Mouse (Mus musculus): Measurements from ENCODE around the gene Ppp1r37. TPM values are rescaled to one million over a fixed set of nuclear protein-coding genes. Genes with fewer than 3 reads are reported as not detected.

The Ppp1r37 gene
- polyA plus RNA-seq, 1 experiment from 2014 or later: 22.2 TPM

DNA sequence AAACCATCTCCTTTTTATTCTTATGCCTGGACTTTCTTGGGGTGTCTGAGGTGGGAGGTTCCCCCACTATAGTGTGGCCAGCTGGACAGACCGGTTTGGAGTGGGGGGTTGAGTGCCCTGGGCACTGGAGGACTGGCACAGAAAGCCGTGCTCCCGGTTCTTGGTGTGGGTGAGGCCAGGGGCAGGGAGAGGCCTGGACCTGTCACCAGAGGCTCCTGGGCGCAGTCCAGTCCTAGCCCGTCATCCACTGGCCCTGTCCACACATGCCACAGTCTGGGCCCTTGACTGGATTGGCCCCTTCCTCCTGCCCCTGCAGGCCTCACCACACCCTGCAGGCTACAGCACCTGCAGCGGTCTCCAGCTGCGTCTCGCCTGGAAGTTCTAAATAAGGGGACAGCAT lies 17.8 kb upstream of the Ppp1r37 start:
- H3K4me1 ChIP-seq: peaks cover 17% of the 10 kb centered on the region
- no peak for DNase-seq (ENCODE audit: extremely low spot score, low spot score)
- peaks cover 48% of the 10 kb centered on the region for H3K27me3 ChIP-seq (ENCODE audit: poor library complexity, severe bottlenecking)
- H3K27ac ChIP-seq: no peak overlapping the region
- peaks cover 59% of the 10 kb centered on the region for H3K36me3 ChIP-seq (replicated peaks)
- 90% methylated on average over 8 of the region's 8 CpGs for WGBS
- no peaks in the 10 kb centered on the region for H3K9me3 ChIP-seq
- H3K4me3 ChIP-seq: no peak overlapping the region

DNA sequence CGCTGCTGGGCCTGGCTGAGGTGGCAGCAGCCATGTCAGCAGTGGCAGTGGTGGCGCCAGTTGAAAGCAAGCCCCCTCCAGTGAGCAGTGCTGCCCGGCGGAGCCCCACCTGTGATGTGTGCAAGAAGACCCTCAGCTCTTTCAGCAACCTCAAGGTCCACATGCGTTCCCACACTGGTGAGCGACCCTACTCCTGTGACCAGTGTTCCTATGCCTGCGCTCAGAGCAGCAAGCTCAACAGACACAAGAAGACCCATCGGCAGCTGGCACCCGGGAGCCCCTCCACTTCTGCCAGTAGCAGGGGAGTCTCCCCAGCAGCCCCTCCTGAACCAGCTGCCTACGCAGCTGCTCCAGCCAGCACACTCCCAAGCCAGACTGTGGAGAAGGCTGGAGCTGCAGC lies 16.9 kb upstream of the Ppp1r37 start:
- no peak for DNase-seq (ENCODE audit: extremely low spot score, low spot score)
- Histone ChIP-seq H3K27me3 (ENCODE audit: poor library complexity, severe bottlenecking) (peaks cover 57% of the 10 kb centered on the region), H3K4me1 (peaks cover 17% of the 10 kb centered on the region), H3K4me3 (no peak overlapping the region), H3K36me3 (replicated peaks) (peaks cover 50% of the 10 kb centered on the region), H3K9me3 (no peaks in the 10 kb centered on the region), H3K27ac (no peak overlapping the region)
- WGBS: 86% methylated on average over 10 of the region's 10 CpGs

DNA sequence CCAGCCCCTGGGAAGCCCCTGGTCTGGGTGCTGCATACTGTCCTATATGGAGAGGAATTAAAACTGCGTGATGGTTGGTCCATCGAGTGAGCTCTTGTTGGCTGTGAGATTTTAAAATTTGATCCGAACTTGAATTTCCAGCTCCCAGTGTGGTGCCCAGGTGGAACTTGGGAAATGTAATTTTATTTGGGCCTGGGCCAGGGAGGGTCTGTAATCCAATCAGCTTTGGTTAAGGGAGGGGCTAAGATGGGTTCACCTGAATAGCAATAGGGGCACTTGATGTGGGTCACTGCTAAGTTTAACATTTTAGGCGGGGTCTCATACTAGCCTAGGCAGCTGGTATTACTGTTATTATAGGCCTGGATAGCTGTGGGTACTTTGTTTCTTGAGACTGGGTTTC lies 15.6 kb upstream of the Ppp1r37 start:
- Histone ChIP-seq H3K4me1 (peaks cover 22% of the 10 kb centered on the region), H3K27me3 (ENCODE audit: poor library complexity, severe bottlenecking) (peaks cover 64% of the 10 kb centered on the region), H3K9me3 (no peaks in the 10 kb centered on the region), H3K36me3 (replicated peaks) (peaks cover 37% of the 10 kb centered on the region), H3K4me3 (no peak overlapping the region; the same call in 1 of the 2 replicates), H3K27ac (no peak overlapping the region)
- 58% methylated on average over 4 of the region's 4 CpGs for WGBS
- DNase-seq (ENCODE audit: extremely low spot score, low spot score): no peak

DNA sequence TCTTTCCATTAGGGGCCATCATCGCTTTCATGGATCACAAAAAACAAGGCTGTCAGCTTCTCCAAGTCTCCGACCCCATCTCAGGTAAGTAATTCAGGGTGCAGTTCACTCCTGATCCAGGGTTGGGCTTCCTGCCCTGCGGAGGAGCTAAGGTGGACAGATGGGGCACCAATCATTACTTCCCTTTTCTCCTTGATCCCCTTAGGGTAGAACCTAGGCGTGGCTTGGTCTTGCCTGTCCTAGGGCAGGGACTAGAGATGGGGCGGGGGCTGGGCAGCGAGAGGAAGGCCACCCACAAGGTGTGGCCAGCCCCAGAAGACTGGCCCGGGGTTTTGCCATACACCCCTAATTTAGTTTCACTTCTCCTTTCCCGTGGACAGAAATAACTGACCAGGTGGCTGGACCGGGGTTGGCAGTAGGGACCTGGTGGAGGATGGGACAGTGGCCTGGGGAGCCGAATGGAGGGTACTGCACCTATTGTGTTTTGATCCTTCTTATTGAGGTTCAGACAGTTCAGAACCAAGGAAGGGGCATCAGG lies 15.1 kb upstream of the Ppp1r37 start:
- no peak for DNase-seq (ENCODE audit: extremely low spot score, low spot score)
- H3K4me3 ChIP-seq: peak overlapping the region; percentile 50
- 25% methylated on average over 10 of the region's 10 CpGs for WGBS
- H3K27ac ChIP-seq: no peak overlapping the region
- H3K27me3 ChIP-seq (ENCODE audit: poor library complexity, severe bottlenecking): peaks cover 64% of the 10 kb centered on the region
- H3K9me3 ChIP-seq: no peaks in the 10 kb centered on the region
- H3K36me3 ChIP-seq (replicated peaks): peaks cover 32% of the 10 kb centered on the region
- H3K4me1 ChIP-seq: peaks cover 25% of the 10 kb centered on the region

DNA sequence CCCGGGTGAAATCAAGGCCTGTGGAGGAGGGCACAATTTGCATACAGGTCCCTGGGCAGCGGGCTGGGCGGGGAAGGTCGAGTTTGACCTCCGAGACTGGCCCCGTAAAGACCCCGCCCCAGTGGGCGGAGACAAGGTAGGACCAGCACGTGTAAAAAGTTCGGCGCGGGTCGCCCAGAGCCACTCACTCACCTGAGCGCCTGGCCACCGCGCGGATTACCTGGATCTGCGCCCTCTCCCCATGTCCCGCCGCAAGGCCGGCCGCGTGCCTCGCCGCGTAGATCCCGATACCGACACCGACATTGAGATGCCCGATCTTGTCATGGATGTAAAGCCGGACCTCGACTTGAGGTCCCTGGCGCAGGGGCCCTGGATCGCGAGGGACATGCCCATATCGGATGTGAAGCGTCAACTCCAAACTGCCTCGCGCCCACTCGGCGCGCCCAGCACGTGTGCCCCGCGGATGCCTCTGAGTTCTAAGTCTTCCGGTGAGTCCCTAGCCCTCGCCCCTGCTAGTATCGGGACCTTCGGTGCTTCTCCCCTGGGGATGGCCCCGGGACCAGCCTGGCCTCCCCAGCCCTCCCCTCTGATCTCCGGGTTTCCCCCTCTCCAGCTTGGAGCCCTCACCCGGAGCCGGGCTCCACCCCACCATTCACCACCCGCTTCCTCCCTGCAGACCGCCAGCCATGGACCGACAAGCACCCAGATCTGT lies 14.4 kb upstream of the Ppp1r37 start, which contains the start of the genes Zfp296 and Gemin7:
TSS of gene Zfp296 (plus strand) at position 147 of the 712 bp plus-strand sequence.
TSS of gene Gemin7 (minus strand) at position 455 of the 712 bp plus-strand sequence.
- Histone ChIP-seq H3K36me3 (replicated peaks) (peaks cover 26% of the 10 kb centered on the region), H3K27ac (no peak within 1 kb of the TSS), H3K4me1 (peaks cover 30% of the 10 kb centered on the region), H3K27me3 (ENCODE audit: poor library complexity, severe bottlenecking) (peaks cover 64% of the 10 kb centered on the region), H3K9me3 (no peaks in the 10 kb centered on the region), H3K4me3 (peak within 1 kb of the TSS; percentile 50)
- peak; percentile 37 for DNase-seq (ENCODE audit: extremely low spot score, low spot score)
- WGBS: under 1% methylated on average over 55 of the region's 56 CpGs

DNA sequence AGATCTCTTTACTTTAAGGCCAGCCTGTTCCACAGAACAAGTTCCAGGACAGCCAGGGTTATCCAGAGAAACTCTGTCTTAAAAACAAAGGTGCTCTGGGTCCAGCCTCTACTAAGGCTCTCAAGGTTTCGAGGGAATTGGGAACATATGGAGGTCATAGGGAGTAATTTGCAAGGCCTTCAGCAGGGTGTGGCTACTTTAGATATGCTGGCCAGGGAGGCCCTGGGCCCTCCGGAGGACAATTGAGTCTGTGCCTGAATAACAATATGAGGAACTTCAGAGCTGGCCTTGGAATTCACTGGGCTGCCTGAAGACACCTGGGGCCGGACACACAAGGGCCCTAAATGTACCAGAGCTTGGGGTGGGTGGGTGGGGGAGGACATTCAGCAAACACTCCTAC lies 12.7 kb upstream of the Ppp1r37 start:
- DNase-seq (ENCODE audit: extremely low spot score, low spot score): no peak
- H3K36me3 ChIP-seq (replicated peaks): peaks cover 16% of the 10 kb centered on the region
- peaks cover 64% of the 10 kb centered on the region for H3K27me3 ChIP-seq (ENCODE audit: poor library complexity, severe bottlenecking)
- peaks cover 41% of the 10 kb centered on the region for H3K4me1 ChIP-seq
- WGBS: 74% methylated on average over 3 of the region's 3 CpGs
- no peaks in the 10 kb centered on the region for H3K9me3 ChIP-seq
- H3K4me3 ChIP-seq: no peak overlapping the region
- H3K27ac ChIP-seq: no peak overlapping the region

DNA sequence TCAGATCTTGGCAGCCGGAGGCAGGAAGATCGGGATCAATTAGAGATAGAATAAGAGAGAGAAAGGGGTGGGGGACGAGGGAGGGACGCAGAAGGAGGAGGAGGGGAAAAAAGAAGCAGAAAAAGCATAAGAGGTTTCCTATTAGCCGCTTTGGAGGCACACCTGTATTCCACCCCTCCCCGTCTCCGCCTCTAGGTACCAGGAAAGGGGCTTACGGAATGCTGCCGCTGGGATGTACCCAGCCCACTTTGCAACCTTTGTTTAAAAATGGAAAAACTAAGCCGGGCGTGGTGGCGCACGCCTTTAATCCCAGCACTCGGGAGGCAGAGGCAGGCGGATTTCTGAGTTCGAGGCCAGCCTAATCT lies 10.9 kb upstream of the Ppp1r37 start:
- Histone ChIP-seq H3K27me3 (ENCODE audit: poor library complexity, severe bottlenecking) (peaks cover 46% of the 10 kb centered on the region), H3K36me3 (replicated peaks) (peaks cover 26% of the 10 kb centered on the region), H3K4me3 (peak overlapping the region; percentile 82), H3K9me3 (no peaks in the 10 kb centered on the region), H3K27ac (peak overlapping the region; percentile 93), H3K4me1 (peaks cover 41% of the 10 kb centered on the region)
- DNase-seq (ENCODE audit: extremely low spot score, low spot score): no peak
- WGBS: 26% methylated on average over 16 of the region's 16 CpGs

DNA sequence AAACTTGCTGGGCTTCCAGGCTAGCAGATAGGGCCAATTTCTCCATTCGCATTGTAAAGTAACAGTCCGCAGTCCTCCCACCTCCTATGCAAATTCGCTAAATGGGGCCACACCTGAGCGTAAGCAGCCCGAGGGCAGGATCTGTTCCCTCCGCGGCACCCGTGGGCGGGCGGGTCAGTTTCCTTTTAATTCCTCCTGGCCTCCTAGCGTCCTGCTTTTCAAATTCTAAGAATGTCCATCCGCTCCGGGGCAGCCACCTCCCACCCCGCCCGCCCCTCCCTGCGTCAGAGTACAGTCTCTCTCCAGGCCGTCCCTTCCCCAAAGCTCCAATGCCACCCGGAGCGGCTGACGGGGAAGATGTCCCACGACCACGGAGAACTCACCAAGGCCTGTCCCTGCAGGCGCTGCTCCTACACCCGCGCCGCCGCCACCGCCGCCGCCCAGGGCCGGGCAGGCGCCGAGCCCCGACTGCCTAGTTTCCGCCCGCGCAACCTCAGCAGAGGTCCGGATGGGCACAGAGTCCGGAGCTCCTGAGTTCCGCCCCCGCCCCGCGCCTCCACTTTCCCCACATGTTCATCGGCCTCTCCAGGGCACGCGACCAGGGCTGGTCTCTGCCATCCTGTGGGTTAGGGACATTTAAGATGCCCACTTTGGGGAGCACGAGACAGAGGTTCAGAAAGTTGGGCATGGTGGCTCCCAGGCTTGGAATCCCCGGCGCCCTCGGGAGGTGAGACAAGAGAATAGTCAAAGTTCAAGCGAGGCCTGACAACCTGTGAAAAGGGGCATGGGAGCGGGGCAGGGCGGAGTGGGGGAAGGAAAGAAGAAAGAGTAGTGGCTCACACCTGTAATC lies 10.3 kb upstream of the Ppp1r37 start:
- WGBS: under 1% methylated on average over 53 of the region's 53 CpGs
- no peaks in the 10 kb centered on the region for H3K9me3 ChIP-seq
- peaks cover 40% of the 10 kb centered on the region for H3K27me3 ChIP-seq (ENCODE audit: poor library complexity, severe bottlenecking)

DNA sequence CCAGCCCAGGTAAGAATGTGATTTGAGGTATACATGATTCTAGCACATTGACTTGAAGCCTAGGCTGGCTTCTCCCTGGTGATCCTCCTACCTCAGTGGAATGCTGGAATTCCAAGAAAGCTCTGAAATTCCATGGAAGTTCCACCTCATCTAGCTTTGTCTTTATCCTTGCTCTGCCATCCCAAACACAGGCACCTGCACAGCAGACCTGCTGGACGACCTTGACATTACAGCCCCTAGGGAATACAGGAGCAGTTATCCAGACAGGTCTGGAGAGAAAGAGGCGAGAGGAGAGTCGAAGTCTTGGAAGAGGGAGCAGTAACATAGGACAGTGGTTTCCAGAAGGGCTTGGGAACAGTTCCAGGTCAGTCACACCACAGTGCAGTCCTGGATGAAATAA lies 6.8 kb upstream of the Ppp1r37 start:
- Histone ChIP-seq H3K27me3 (ENCODE audit: poor library complexity, severe bottlenecking) (peaks cover 5% of the 10 kb centered on the region), H3K4me3 (no peak overlapping the region), H3K36me3 (replicated peaks) (peaks cover 57% of the 10 kb centered on the region), H3K4me1 (peaks cover 24% of the 10 kb centered on the region), H3K9me3 (peaks cover 3% of the 10 kb centered on the region), H3K27ac (no peak overlapping the region)
- DNase-seq (ENCODE audit: extremely low spot score, low spot score): no peak
- WGBS: 86% methylated on average over 3 of the region's 3 CpGs

More for the DNA sequence above, 10.3 kb upstream of the Ppp1r37 start:
- Histone ChIP-seq H3K4me1 (peaks cover 40% of the 10 kb centered on the region), H3K4me3 (peak overlapping the region; percentile 82), H3K36me3 (replicated peaks) (peaks cover 31% of the 10 kb centered on the region), H3K27ac (peak overlapping the region; percentile 93)
- DNase-seq (ENCODE audit: extremely low spot score, low spot score): peak; percentile 84

DNA sequence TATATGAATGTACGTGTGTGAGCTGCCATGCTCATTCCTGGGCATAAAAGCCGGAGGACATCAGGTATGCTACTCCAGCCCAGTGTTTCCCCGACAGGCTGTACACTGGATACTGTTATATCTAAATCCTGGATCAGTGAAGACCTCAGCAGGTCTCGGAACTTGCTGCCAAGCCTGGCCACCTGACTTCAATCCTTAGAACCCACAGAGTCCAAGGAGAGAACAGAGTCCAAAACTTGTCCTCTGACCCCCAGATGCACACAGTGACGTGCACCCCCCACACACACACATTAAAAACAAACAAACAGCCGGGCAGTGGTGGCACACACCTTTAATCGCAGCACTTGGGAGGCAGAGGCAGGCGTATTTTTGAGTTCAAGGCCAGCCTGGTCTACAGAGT lies 4.5 kb upstream of the Ppp1r37 start:
- no peaks in the 10 kb centered on the region for H3K27me3 ChIP-seq (ENCODE audit: poor library complexity, severe bottlenecking)
- H3K27ac ChIP-seq: no peak overlapping the region
- peaks cover 68% of the 10 kb centered on the region for H3K36me3 ChIP-seq (replicated peaks)
- no peak overlapping the region for H3K4me3 ChIP-seq
- H3K4me1 ChIP-seq: peaks cover 26% of the 10 kb centered on the region
- WGBS: 96% methylated on average over 8 of the region's 8 CpGs
- no peak for DNase-seq (ENCODE audit: extremely low spot score, low spot score)
- H3K9me3 ChIP-seq: peaks cover 9% of the 10 kb centered on the region

DNA sequence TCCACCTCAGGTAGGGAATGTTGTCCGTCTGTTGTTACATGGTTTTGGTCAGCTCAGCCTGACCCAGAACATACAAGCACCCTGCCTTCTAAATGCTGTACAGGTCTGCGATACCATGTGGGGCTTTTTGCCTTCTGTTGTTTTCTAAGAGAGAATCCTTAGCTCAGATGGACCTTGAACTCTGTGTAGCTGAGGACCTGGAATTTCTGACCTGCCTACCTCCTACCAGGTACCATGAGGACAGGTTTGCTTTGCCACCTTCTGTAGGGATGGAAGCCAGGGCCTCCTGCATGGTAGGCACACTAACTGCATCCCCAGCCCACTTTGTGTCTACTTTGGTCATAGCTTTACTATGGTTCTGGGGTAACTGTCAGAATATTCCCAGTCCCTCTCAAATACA lies 2.9 kb upstream of the Ppp1r37 start:
- 97% methylated on average over 2 of the region's 2 CpGs for WGBS
- DNase-seq (ENCODE audit: extremely low spot score, low spot score): no peak
- peaks cover 20% of the 10 kb centered on the region for H3K4me1 ChIP-seq
- peaks cover 63% of the 10 kb centered on the region for H3K36me3 ChIP-seq (replicated peaks)
- no peak overlapping the region for H3K4me3 ChIP-seq
- peaks cover 9% of the 10 kb centered on the region for H3K9me3 ChIP-seq
- no peaks in the 10 kb centered on the region for H3K27me3 ChIP-seq (ENCODE audit: poor library complexity, severe bottlenecking)
- no peak overlapping the region for H3K27ac ChIP-seq

DNA sequence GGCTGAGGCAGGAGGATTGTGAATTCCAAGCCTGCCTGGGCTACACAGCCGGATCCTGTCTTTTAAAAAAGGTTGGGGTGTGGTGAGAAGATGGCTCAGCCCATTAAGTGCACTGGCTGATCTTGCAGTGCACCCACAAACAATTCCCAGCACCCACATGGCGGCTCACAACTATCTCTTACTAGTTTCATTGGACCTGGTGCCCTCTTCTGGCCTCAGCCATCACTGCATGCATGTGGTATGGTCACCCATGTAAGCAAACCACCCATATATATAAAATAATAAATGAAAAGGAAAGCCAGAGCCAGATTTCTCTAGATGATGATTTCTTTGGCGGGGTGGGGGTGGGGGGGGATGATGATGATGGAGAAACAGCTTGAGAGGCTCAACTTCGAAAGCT lies 1.6 kb upstream of the Ppp1r37 start:
- WGBS: 91% methylated on average over 4 of the region's 4 CpGs
- H3K36me3 ChIP-seq (replicated peaks): peaks cover 52% of the 10 kb centered on the region

More for the DNA sequence above, 1.6 kb upstream of the Ppp1r37 start:
- no peaks in the 10 kb centered on the region for H3K27me3 ChIP-seq (ENCODE audit: poor library complexity, severe bottlenecking)
- DNase-seq (ENCODE audit: extremely low spot score, low spot score): no peak
- H3K4me1 ChIP-seq: peaks cover 33% of the 10 kb centered on the region
- no peak overlapping the region for H3K27ac ChIP-seq
- 0 out of 2 replicates have a peak overlapping the region, but pooled peaks have one; percentile 100 for H3K4me3 ChIP-seq
- peaks cover 9% of the 10 kb centered on the region for H3K9me3 ChIP-seq
